Mouse (Mus musculus) lung, adult 2 months (tissue): ENCODE measurements around the gene Celf3.

Experiments
- CTCF ChIP-seq: fragments of 200-500 bp; IDR thresholded peaks from 2 replicates; pipeline ENCODE4 v1.5.1; 2011; ENCODE audit warnings: mild to moderate bottlenecking, low read length, control low read depth; ENCODE audit not compliant: insufficient read depth
- POLR2A ChIP-seq: fragments of 200-500 bp; IDR thresholded peaks from 2 replicates; pipeline ENCODE4 v1.6.1; 2011; ENCODE audit warnings: low read depth, mild to moderate bottlenecking, control low read depth, low read length, borderline replicate concordance; ENCODE audit errors: extremely low read depth

GRCm38 (mm10) chr3:94430980-94431379, 47.1 kb upstream of the Celf3 start:
- TF ChIP-seq CTCF (no peak), POLR2A (no peak)
